Mouse (Mus musculus) embryonic facial prominence, embryonic 12.5 days (tissue): ENCODE measurements at regions not wholly inside any gene's neighbourhood (a gene's known extent, or its start where the extent isn't known, plus 50 kb on each side); places are given as distances from the start of the nearest gene placed in this dataset.

Experiments used
- ATAC-seq: fragments of 200-750 bp; cut with Nextera tagmentation; 2 replicates; pipeline ENCODE4 v1.8.0; 2017; ENCODE audit not compliant: insufficient number of reproducible peaks, insufficient read depth, low FRiP score, low TSS enrichment
- H3K27ac ChIP-seq: fragments of 300-500 bp; sonication (generic); 2 replicates; pipeline ENCODE4 v1.5.1; 2016; ENCODE audit warnings: mild to moderate bottlenecking
- H3K27me3 ChIP-seq: fragments of 300-500 bp; sonication (generic); 2 replicates; pipeline ENCODE4 v1.6.1; 2016; ENCODE audit warnings: mild to moderate bottlenecking, moderate library complexity
- H3K36me3 ChIP-seq: fragments of 300-500 bp; sonication (generic); 2 replicates; pipeline ENCODE4 v1.6.1; 2016; ENCODE audit warnings: mild to moderate bottlenecking
- H3K4me1 ChIP-seq: fragments of 300-500 bp; sonication (generic); 2 replicates; pipeline ENCODE4 v1.6.1; 2016
- H3K4me2 ChIP-seq: fragments of 300-500 bp; sonication (generic); replicated peaks from 2 replicates; pipeline ENCODE4 v1.6.1; 2016; ENCODE audit warnings: mild to moderate bottlenecking, moderate library complexity
- H3K4me3 ChIP-seq: fragments of 300-500 bp; sonication (generic); 2 replicates; pipeline ENCODE4 v1.5.1; 2016; ENCODE audit warnings: mild to moderate bottlenecking
- H3K9ac ChIP-seq: fragments of 300-500 bp; sonication (generic); 2 replicates; pipeline ENCODE4 v1.6.1; 2016; ENCODE audit warnings: mild to moderate bottlenecking, moderate library complexity
- H3K9me3 ChIP-seq: fragments of 300-500 bp; sonication (generic); 2 replicates; pipeline ENCODE4 v1.6.1; 2016; ENCODE audit warnings: mild to moderate bottlenecking, moderate library complexity
- WGBS: fragments of 180-500 bp; shearing (Covaris S2); methylation state at CpG from one replicate; pipeline ENCODE4 v1.1.7; 2016; 5-methylcytosine and 5-hydroxymethylcytosine counted together

- Histone ChIP-seq H3K4me3 (no peak overlapping the region), H3K36me3 (no peaks in the 10 kb centered on the region), H3K4me1 (no peaks in the 10 kb centered on the region), H3K4me2 (no peak overlapping the region), H3K27ac (no peak overlapping the region), H3K9me3 (no peaks in the 10 kb centered on the region), H3K9ac (no peak overlapping the region), H3K27me3 (no peaks in the 10 kb centered on the region)
- no peak for ATAC-seq
- WGBS: 49% methylated on average over 7 of the region's 7 CpGs
These were observed 83.2 kb upstream of the Sipa1l1 start for GRCm38 (mm10) chr12:82085771-82086400.

GRCm38 (mm10) chr12:82086441-82086840 lies 82.7 kb upstream of the Sipa1l1 start:
- no peak for ATAC-seq
- Histone ChIP-seq H3K4me1 (no peaks in the 10 kb centered on the region), H3K4me2 (no peak overlapping the region)

GRCm38 (mm10) chr12:82089288-82089687 lies 79.8 kb upstream of the Sipa1l1 start:
- Histone ChIP-seq H3K27ac (no peak overlapping the region), H3K4me3 (no peak overlapping the region), H3K9me3 (no peaks in the 10 kb centered on the region), H3K9ac (no peak overlapping the region), H3K36me3 (no peaks in the 10 kb centered on the region), H3K27me3 (no peaks in the 10 kb centered on the region), H3K4me1 (peaks cover 9% of the 10 kb centered on the region; the same call in 1 of the 2 replicates), H3K4me2 (no peak overlapping the region)
- 86% methylated on average over 6 of the region's 6 CpGs for WGBS
- no peak for ATAC-seq

More at GRCm38 (mm10) chr12:82086441-82086840, 82.7 kb upstream of the Sipa1l1 start:
- Histone ChIP-seq H3K9ac (no peak overlapping the region), H3K27me3 (no peaks in the 10 kb centered on the region), H3K27ac (no peak overlapping the region), H3K36me3 (no peaks in the 10 kb centered on the region), H3K4me3 (no peak overlapping the region), H3K9me3 (no peaks in the 10 kb centered on the region)

GRCm38 (mm10) chr12:82093317-82093716 lies 75.8 kb upstream of the Sipa1l1 start:
- H3K36me3 ChIP-seq: no peaks in the 10 kb centered on the region
- no peak overlapping the region for H3K4me3 ChIP-seq
- WGBS: 40% methylated on average over 7 of the region's 7 CpGs
- no peaks in the 10 kb centered on the region for H3K27me3 ChIP-seq
- peaks cover 15% of the 10 kb centered on the region for H3K4me1 ChIP-seq
- peak overlapping the region; percentile 65; the same call in 1 of the 2 replicates for H3K27ac ChIP-seq
- H3K4me2 ChIP-seq: no peak overlapping the region
- ATAC-seq: no peak
- peaks cover 5% of the 10 kb centered on the region; the same call in 1 of the 2 replicates for H3K9me3 ChIP-seq
- H3K9ac ChIP-seq: no peak overlapping the region

- no peak overlapping the region for H3K4me3 ChIP-seq
- peaks cover 5% of the 10 kb centered on the region; the same call in 1 of the 2 replicates for H3K9me3 ChIP-seq
- H3K9ac ChIP-seq: no peak overlapping the region
- no peaks in the 10 kb centered on the region for H3K36me3 ChIP-seq
- no peak for ATAC-seq
- WGBS: 91% methylated on average over 1 of the region's 1 CpGs
- peaks cover 15% of the 10 kb centered on the region for H3K4me1 ChIP-seq
- H3K4me2 ChIP-seq: no peak overlapping the region
- H3K27me3 ChIP-seq: no peaks in the 10 kb centered on the region
- no peak overlapping the region for H3K27ac ChIP-seq
These were observed 73.7 kb upstream of the Sipa1l1 start for GRCm38 (mm10) chr12:82095396-82095795.

GRCm38 (mm10) chr12:82097126-82097525 lies 72.0 kb upstream of the Sipa1l1 start:
- H3K4me3 ChIP-seq: no peak overlapping the region
- H3K27me3 ChIP-seq: no peaks in the 10 kb centered on the region
- no peak overlapping the region for H3K9ac ChIP-seq
- no peak overlapping the region for H3K27ac ChIP-seq
- no peak for ATAC-seq
- H3K36me3 ChIP-seq: no peaks in the 10 kb centered on the region
- H3K4me2 ChIP-seq: no peak overlapping the region
- peaks cover 15% of the 10 kb centered on the region for H3K4me1 ChIP-seq
- WGBS: 89% methylated on average over 6 of the region's 6 CpGs
- H3K9me3 ChIP-seq: peaks cover 5% of the 10 kb centered on the region; the same call in 1 of the 2 replicates

- Histone ChIP-seq H3K9me3 (peaks cover 5% of the 10 kb centered on the region; the same call in 1 of the 2 replicates), H3K4me3 (no peak overlapping the region), H3K36me3 (no peaks in the 10 kb centered on the region), H3K27ac (no peak overlapping the region), H3K27me3 (no peaks in the 10 kb centered on the region), H3K9ac (no peak overlapping the region), H3K4me1 (peaks cover 15% of the 10 kb centered on the region), H3K4me2 (no peak overlapping the region)
- ATAC-seq: no peak
- WGBS: 87% methylated on average over 4 of the region's 4 CpGs
These were observed 71.5 kb upstream of the Sipa1l1 start for GRCm38 (mm10) chr12:82097620-82098019.

GRCm38 (mm10) chr12:82104211-82104610 lies 64.9 kb upstream of the Sipa1l1 start:
- Histone ChIP-seq H3K27me3 (no peaks in the 10 kb centered on the region), H3K9ac (no peak overlapping the region), H3K27ac (no peak overlapping the region), H3K4me2 (no peak overlapping the region), H3K4me3 (no peak overlapping the region), H3K36me3 (no peaks in the 10 kb centered on the region), H3K4me1 (peaks cover 27% of the 10 kb centered on the region), H3K9me3 (no peaks in the 10 kb centered on the region)
- ATAC-seq: no peak
- 74% methylated on average over 10 of the region's 10 CpGs for WGBS

- H3K4me2 ChIP-seq: no peak overlapping the region
- H3K9ac ChIP-seq: no peak overlapping the region
- WGBS: 41% methylated on average over 17 of the region's 17 CpGs
These were observed 63.7 kb upstream of the Sipa1l1 start for GRCm38 (mm10) chr12:82105184-82106031.

GRCm38 (mm10) chr12:82115766-82116165 lies 53.4 kb upstream of the Sipa1l1 start:
- Histone ChIP-seq H3K36me3 (no peaks in the 10 kb centered on the region), H3K27me3 (no peaks in the 10 kb centered on the region), H3K4me2 (no peak overlapping the region), H3K4me1 (peaks cover 6% of the 10 kb centered on the region; the same call in 1 of the 2 replicates), H3K4me3 (no peak overlapping the region), H3K27ac (no peak overlapping the region), H3K9ac (no peak overlapping the region), H3K9me3 (no peaks in the 10 kb centered on the region)
- ATAC-seq: no peak
- whole genome bisulfite sequencing: 56% methylated on average over 7 of the region's 7 CpGs

More at GRCm38 (mm10) chr12:82105184-82106031, 63.7 kb upstream of the Sipa1l1 start:
- Histone ChIP-seq H3K4me1 (peaks cover 27% of the 10 kb centered on the region), H3K27ac (peak overlapping the region; percentile 83), H3K9me3 (no peaks in the 10 kb centered on the region), H3K4me3 (no peak overlapping the region), H3K27me3 (no peaks in the 10 kb centered on the region), H3K36me3 (no peaks in the 10 kb centered on the region)
- ATAC-seq: no peak
